Mouse (Mus musculus): ENCODE measurements around the gene Rai1. TPM values are rescaled to one million over a fixed set of nuclear protein-coding genes. Genes with fewer than 3 reads are reported as not detected.

The Rai1 gene
- total and polyA plus RNA-seq, 2 experiments: 2.7 to 12.9 TPM

DNA sequence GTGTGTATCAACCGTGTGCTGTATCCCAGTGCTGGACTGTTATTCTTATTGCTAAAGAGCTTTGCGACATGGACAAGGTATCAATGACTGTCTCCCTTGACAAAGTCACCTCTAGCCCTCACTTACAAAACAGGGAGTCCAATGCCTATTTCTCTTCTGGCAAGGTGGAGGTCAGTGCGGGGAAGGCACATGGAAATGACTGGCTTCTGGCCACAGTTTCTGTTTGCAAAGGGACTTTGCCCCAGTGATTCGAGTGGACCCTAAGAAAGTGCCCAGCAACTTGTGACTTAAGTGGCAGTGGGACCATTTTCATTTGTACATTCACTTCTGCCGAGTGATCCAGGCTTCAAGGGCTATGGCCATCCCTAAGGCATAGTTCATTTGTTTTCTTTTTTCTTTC lies 5.6 kb downstream of the Rai1 start:
- Histone ChIP-seq H3K79me2 (ENCODE audit: control insufficient read depth, insufficient read depth, low read length) (peaks cover 32% of the 10 kb centered on the region; the same call in 1 of the 2 replicates), H3K4me3 (ENCODE audit: insufficient read depth, low read depth, low read length) (no peak overlapping the region), H3K36me3 (ENCODE audit: control insufficient read depth, insufficient read depth, low read length) (no peaks in the 10 kb centered on the region), H3K4me1 (ENCODE audit: control insufficient read depth, insufficient read depth, low read length) (peaks cover 39% of the 10 kb centered on the region), H3K27ac (replicated peaks; ENCODE audit: insufficient read depth, low read depth, low read length) (no peak overlapping the region), H3K9ac (ENCODE audit: low read depth, low read length) (no peak overlapping the region), H3K27me3 (ENCODE audit: control insufficient read depth, insufficient read depth, low read length) (no peaks in the 10 kb centered on the region)
- TF ChIP-seq CTCF (IDR thresholded peaks at IDR 0.05; ENCODE audit: low read depth, low read length) (no peak), POLR2A (IDR thresholded peaks at IDR 0.05; ENCODE audit: extremely low read depth, insufficient read depth, low read length) (no peak)
- 23% methylated on average over 5 of the region's 5 CpGs for WGBS
- DNase-seq (ENCODE audit: extremely low read depth, low read depth, low spot score): peak; percentile 79

GRCm38 (mm10) chr11:60111576-60111975 lies 6.8 kb downstream of the Rai1 start:
- Histone ChIP-seq H3K9ac (ENCODE audit: low read depth, low read length) (no peak overlapping the region), H3K27me3 (ENCODE audit: control insufficient read depth, insufficient read depth, low read length) (no peaks in the 10 kb centered on the region), H3K27ac (replicated peaks; ENCODE audit: insufficient read depth, low read depth, low read length) (no peak overlapping the region), H3K79me2 (ENCODE audit: control insufficient read depth, insufficient read depth, low read length) (peaks cover 40% of the 10 kb centered on the region; the same call in 1 of the 2 replicates), H3K4me3 (ENCODE audit: insufficient read depth, low read depth, low read length) (no peak overlapping the region), H3K36me3 (ENCODE audit: control insufficient read depth, insufficient read depth, low read length) (no peaks in the 10 kb centered on the region), H3K4me1 (ENCODE audit: control insufficient read depth, insufficient read depth, low read length) (peaks cover 41% of the 10 kb centered on the region)
- whole genome bisulfite sequencing: 99% methylated on average over 2 of the region's 2 CpGs
- no peak for DNase-seq (ENCODE audit: extremely low read depth, low read depth, low spot score)
- TF ChIP-seq POLR2A (IDR thresholded peaks at IDR 0.05; ENCODE audit: extremely low read depth, insufficient read depth, low read length): no peak
- no peak for TF ChIP-seq CTCF (IDR thresholded peaks at IDR 0.05; ENCODE audit: low read depth, low read length)

- peak overlapping the region; percentile 60 for H3K27ac ChIP-seq (replicated peaks; ENCODE audit: insufficient read depth, low read depth, low read length)
- H3K27me3 ChIP-seq (ENCODE audit: control insufficient read depth, insufficient read depth, low read length): no peaks in the 10 kb centered on the region
- TF ChIP-seq CTCF (IDR thresholded peaks at IDR 0.05; ENCODE audit: low read depth, low read length) (no peak), POLR2A (IDR thresholded peaks at IDR 0.05; ENCODE audit: extremely low read depth, insufficient read depth, low read length) (no peak)
- peaks cover 28% of the 10 kb centered on the region for H3K4me1 ChIP-seq (ENCODE audit: control insufficient read depth, insufficient read depth, low read length)
- no peak overlapping the region for H3K4me3 ChIP-seq (ENCODE audit: insufficient read depth, low read depth, low read length)
- WGBS: 9% methylated on average over 4 of the region's 4 CpGs
- H3K9ac ChIP-seq (ENCODE audit: low read depth, low read length): peak overlapping the region; percentile 62; the same call in 1 of the 2 replicates
- DNase-seq (ENCODE audit: extremely low read depth, low read depth, low spot score): no peak
- no peaks in the 10 kb centered on the region for H3K36me3 ChIP-seq (ENCODE audit: control insufficient read depth, insufficient read depth, low read length)
- H3K79me2 ChIP-seq (ENCODE audit: control insufficient read depth, insufficient read depth, low read length): peaks cover 39% of the 10 kb centered on the region; the same call in 1 of the 2 replicates
Observed at GRCm38 (mm10) chr11:60113624-60114023, 8.8 kb downstream of the Rai1 start.

- 6% methylated on average over 21 of the region's 21 CpGs for WGBS
- Histone ChIP-seq H3K9ac (ENCODE audit: low read depth, low read length) (peak overlapping the region; percentile 62), H3K4me1 (ENCODE audit: control insufficient read depth, insufficient read depth, low read length) (peaks cover 24% of the 10 kb centered on the region), H3K79me2 (ENCODE audit: control insufficient read depth, insufficient read depth, low read length) (peaks cover 34% of the 10 kb centered on the region; the same call in 1 of the 2 replicates), H3K36me3 (ENCODE audit: control insufficient read depth, insufficient read depth, low read length) (no peaks in the 10 kb centered on the region), H3K4me3 (ENCODE audit: insufficient read depth, low read depth, low read length) (peak overlapping the region; percentile 66), H3K27ac (replicated peaks; ENCODE audit: insufficient read depth, low read depth, low read length) (peak overlapping the region; percentile 60), H3K27me3 (ENCODE audit: control insufficient read depth, insufficient read depth, low read length) (no peaks in the 10 kb centered on the region)
- peak; percentile 36 for DNase-seq (ENCODE audit: extremely low read depth, low read depth, low spot score)
- TF ChIP-seq POLR2A (IDR thresholded peaks at IDR 0.05; ENCODE audit: extremely low read depth, insufficient read depth, low read length) (no peak), CTCF (IDR thresholded peaks at IDR 0.05; ENCODE audit: low read depth, low read length) (no peak)
Observed at GRCm38 (mm10) chr11:60114296-60115023, 9.6 kb downstream of the Rai1 start.

DNA sequence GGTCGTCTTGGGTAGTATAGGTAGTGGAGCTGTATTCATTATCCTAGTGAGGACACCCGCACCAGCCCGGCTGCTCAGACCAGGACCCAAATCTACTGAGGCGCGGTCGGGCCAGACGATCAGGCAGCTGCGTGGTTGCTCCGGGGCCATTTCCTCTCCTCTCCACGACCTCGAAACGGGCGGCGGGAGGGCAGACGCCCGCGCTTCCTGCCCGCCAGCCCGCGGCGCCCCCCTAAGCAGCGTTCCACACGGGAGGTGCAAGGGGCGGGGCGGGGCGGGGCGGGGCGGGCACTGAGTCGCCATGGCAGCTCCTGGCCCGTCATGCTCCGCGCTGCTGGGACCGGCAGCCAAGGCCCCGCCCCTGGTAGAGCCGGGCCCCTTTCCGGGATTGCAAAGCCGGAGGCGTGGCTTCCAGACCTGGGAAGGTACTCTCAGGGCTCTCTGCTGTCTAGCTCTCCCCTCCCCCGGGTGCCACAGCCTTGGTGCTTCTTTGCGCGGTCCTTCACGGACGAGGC lies 10.3 kb downstream of the Rai1 start:
- Histone ChIP-seq H3K9ac (ENCODE audit: low read depth, low read length) (peak overlapping the region; percentile 88), H3K36me3 (ENCODE audit: control insufficient read depth, insufficient read depth, low read length) (no peaks in the 10 kb centered on the region), H3K4me1 (ENCODE audit: control insufficient read depth, insufficient read depth, low read length) (peaks cover 20% of the 10 kb centered on the region), H3K4me3 (ENCODE audit: insufficient read depth, low read depth, low read length) (peak overlapping the region; percentile 66), H3K79me2 (ENCODE audit: control insufficient read depth, insufficient read depth, low read length) (peaks cover 37% of the 10 kb centered on the region; the same call in 1 of the 2 replicates), H3K27me3 (ENCODE audit: control insufficient read depth, insufficient read depth, low read length) (no peaks in the 10 kb centered on the region), H3K27ac (replicated peaks; ENCODE audit: insufficient read depth, low read depth, low read length) (peak overlapping the region; percentile 91)
- TF ChIP-seq CTCF (IDR thresholded peaks at IDR 0.05; ENCODE audit: low read depth, low read length): no peak
- peak; percentile 42; the same call in 1 of the 2 replicates for TF ChIP-seq POLR2A (IDR thresholded peaks at IDR 0.05; ENCODE audit: extremely low read depth, insufficient read depth, low read length)
- WGBS: under 1% methylated on average over 43 of the region's 43 CpGs
- peak; percentile 81 for DNase-seq (ENCODE audit: extremely low read depth, low read depth, low spot score)
